Mouse (Mus musculus) hematopoietic stem cell, adult 5-6 weeks (primary cell): ENCODE measurements around the gene Dnah14. TPM values are rescaled to one million over a fixed set of nuclear protein-coding genes. Genes with fewer than 3 reads are reported as not detected.
A peak's percentile ranks its signal among the peaks of the same experiment; 100 is the strongest.

Experiments
- ATAC-seq, 2 experiments: fragments of 125-278 bp in 1 of 2; replicated peaks in 1 of 2; 2 replicates each; pipeline ENCODE4 v1.8.0; 2016 to 2017; ENCODE audit warnings: inconsistent platforms in 2 of 2, mild to moderate bottlenecking in 2 of 2, moderate number of reproducible peaks in 2 of 2, low read depth in 1 of 2, moderate TSS enrichment in 1 of 2; ENCODE audit not compliant: low FRiP score in 2 of 2, poor library complexity in 2 of 2, severe bottlenecking in 2 of 2, insufficient read depth in 1 of 2, low TSS enrichment in 1 of 2
- total RNA-seq: library from RNA; stranded (forward); fragments of 172-1452, 232-1000 nt; gene quantifications from 2 replicates; pipeline ENCODE4 v1.2.3, GENCODE M21; 2017

Gene Dnah14
- 0.56 and 8.0 TPM in 2 replicates for total RNA-seq

DNA sequence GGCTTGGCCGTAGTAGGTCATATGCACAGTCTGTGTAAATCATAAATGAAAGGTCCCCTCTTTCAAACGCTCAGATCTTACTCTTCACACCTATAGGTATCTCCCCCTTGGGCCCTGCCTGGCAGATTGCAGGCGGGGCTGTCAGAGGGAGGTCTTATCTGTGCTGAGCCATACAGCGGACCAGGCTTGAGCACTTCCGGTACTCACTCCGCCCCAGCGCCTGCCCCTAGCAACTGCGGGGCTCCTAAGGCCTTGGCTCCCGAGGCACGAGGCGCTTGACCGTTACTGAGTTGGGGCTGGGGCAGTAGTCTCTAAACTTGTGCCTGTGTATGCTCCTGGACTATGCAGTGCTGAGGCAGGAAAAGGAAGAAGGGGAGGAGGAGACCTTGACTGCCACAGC lies at the start of gene Dnah14:
Gene Dnah14, plus strand, starts transcription at position 238 of the 400 bp plus-strand sequence.
- ATAC-seq, result no peak

DNA sequence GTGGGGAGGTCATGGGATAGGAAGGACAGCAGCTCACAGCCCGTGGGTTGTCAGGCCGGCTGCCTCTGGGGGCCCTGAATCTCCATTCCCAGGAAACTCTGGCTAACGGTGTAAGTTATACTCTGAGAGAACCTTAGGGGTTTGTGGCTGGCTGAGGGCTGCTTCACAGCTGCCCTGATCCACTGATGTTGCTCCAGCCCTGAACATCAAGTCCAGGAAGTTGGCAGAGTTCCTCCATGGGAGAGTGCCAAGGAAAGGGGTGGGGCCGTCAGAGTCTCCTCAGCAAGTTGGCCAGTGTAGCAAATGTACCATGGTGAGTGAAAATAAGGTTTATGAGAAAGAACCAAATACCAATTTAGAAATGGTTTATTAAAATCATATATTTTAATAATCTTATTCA lies 47.0 kb upstream of the Dnah14 start:
- ATAC-seq, result 0 out of 4 replicates have a peak, but pooled peaks of 1 of the 2 experiments have one; percentile 22

- ATAC-seq, result no peak
Observed at GRCm38 (mm10) chr1:181535165-181535873, 41.0 kb upstream of the Dnah14 start.

- no peak for ATAC-seq
Observed at GRCm38 (mm10) chr1:181537627-181538525, 38.5 kb upstream of the Dnah14 start.

DNA sequence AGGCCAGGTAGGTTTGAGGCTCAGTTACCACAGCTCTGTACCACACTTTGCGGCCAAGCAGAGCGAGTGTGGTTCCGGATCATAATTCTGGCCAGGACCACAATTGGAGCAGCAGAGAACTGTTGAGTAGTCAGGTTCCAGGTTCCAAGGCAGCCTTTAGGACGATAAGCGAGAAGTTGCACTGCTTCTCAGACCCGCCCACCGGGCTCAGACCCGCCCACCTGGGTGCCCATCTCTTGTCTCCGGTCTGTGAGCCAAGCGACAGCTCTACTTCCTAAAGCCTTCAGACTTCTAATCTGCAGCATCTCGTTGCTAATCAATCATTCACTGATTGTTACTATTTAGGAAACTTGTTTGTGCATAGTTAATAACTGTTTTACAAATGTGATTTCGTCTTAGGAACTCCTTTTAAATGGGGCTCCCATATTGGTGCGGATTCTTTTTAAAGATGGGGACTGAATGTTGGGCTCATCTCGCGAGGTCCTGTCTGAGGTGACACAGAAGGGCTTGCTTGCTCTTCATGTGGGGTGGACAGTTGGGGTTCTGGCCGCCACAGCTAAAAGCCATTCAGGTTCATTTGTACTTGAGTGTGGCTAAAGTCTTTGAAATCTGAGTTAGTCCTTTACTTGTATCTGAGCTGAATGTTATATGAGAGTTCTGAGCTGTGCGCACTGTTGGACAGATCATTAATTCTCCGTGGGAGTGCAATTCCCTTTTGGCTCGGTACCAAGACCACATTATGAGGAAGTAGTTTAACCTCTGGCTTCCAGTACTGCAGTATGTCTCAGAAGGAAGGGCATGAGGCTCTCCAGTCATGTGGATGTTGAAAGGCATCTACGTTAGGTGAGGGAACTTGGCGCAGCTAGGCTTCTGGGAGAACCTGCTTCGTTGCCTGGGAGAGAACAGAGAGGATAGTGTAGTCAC lies 36.3 kb upstream of the Dnah14 start:
- ATAC-seq, result peak; percentile 71 to 82

DNA sequence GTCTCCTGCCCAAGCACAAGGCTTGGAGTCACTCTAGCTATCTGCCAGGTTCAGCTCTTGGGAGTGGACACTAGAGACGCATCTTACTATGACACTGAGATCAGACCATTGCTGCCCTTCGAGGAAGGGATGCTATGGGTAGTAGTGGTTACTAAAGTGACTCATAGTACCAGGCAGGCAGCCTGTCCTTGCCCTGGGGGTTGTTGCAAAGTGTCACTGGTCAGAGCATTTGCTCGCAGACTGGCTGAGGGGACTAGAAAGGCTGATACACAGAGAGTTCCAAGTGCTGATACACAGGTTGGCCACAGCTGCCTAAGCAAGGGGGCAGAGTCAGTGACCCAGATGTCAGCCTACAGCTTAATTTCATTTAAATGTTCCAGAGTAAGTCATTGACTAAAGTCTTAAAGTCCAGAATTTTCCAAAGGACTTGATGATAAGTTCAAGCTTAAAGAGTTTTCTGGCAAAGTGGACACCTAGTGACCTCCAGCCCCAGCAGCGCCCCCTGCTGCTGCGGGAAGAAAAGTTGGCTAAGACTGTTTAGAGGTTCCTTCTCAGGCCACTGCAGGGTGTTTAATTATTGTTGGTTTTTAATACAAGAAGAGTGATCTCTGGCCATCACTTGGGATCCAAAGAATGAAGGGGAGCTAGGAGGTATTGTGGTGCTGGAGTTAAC lies 32.5 kb upstream of the Dnah14 start:
- ATAC-seq, result no peak

DNA sequence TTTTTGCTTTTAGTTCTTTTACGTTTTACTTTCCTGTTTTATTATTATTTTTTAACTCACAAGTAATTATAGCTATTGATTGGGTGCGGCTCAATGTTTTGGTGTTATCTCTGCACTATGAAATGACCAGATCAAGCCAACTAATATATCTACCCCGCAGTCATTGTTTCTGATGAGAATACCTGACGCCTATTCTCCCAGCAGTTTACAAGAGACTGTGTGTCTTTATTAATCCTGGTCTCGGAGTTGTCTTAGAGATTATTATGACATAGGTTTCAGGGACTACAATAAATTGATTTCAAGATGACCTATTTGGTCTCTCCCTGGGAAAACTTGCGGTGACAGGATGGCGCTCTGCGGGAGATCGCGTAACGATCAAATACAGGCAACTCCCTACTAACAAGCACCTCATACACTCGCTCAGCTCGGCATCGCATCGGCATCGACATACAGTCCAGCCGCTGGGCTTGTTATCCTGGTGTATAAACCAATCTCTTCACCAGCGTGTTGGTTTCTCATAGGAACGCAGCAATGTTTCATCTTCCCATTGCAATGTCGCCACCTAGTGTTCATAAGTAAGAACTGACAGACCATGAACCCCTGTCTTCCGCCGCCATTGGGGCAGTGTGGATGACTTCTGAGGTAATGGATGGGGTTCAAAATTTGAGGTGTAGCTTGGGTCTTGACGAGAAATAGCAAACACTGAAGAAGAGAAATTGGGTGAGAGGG lies 31.2 kb upstream of the Dnah14 start:
- ATAC-seq, result peak; percentile 74

DNA sequence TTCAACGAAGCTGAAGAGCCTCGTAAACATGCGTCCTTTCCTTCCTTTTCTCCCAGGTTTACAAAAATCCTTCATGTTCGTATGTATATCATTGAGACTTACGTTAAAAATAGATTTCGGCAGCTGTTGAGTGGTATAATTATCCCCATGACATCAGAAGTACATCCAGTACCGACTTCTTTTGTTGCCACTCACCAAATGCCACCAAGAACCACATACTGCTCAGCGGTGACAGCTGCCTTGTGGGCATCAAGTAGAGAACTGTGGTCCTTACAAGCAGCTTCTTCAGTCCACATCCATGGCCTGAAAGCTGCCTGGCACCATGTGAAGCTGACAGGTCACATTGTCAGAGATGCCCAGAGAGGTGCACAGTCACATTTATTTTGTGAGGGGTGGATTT lies 26.4 kb upstream of the Dnah14 start:
- ATAC-seq, result no peak

DNA sequence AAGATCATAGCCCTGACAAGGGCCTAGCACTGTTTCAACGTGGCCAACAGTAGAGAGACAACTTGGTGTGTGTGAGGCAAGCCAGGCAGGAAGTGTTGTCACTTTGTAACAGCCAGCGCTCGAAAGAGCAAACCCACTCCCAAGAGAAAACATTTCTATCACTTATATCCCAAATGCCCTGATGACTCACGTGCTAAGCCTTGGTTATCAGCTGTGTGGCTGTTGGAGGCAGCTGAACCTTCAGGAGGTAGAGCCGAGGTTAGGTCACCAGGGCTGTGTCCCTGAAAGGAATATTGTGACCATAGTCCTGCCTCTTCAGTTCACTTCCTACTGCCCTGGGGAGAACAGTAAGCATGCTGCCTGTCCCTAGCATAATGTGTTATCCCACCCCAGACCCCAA lies 25.5 kb upstream of the Dnah14 start:
- ATAC-seq, result no peak

DNA sequence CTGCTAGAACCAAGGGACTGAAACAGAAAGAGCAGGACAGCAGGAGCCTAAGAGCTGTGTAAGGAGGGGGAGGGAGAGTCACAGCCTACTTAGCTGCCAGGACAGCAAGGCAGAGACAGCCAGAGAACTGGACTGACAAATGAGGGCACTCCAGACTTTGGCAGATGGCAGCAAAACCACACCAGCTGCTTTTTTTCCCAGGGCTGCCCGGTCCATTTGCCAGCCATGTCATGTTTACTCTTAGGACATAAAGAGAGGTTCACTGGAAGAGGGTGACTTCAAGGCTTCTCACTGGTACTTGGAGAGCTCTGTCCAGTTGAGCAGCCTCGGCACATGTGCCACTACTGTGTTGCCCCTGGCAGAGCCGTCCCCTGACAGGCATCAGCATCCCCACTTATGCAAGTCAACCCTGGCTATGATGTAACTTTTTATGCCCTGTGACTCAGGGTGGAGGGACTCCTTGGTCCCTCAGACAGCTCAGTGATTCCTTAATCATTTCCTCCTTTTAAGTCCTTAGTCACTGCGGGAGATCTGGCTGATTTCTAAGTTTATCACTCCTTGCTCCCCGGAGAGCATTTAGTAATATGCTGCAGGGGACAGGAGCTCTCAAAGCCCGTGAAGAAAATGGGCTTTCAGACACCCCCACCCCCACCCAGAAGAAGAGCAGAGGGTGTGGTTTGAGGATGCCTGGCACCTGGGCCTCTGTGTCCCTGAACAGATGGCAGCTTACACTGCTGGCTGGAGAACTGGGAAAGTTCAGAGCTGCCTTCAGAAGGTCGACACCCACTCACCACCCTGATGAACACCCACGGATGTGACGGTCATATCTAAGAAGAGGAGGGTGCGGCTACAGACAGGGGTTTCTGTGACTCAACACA lies 23.6 kb upstream of the Dnah14 start:
- peak; percentile 62 to 81 for ATAC-seq

- ATAC-seq, result peak; percentile 49 to 57; a peak in 2 of 4 replicates
Observed at GRCm38 (mm10) chr1:181555475-181555874, 20.9 kb upstream of the Dnah14 start.

DNA sequence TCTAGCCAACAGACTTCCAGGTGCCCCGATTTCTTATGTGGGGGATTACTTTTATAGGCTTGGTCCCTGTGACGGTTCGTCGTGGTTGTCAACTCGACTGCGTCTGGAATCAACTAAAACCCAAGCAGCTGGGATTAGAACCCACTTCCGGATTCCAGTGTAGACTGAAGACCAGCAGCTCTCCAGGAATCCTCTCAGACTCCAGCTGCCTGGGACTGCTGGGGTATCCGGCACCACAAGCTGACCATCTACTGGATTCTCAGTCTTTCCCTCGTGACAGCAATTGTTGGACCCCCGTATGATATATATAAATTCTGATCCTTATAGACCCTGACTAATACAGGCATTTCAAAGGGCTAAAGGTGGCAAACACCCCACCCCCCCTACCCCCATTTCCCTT lies 16.7 kb upstream of the Dnah14 start:
- ATAC-seq, result no peak

- no peak for ATAC-seq
Observed at GRCm38 (mm10) chr1:181560325-181560724, 16.0 kb upstream of the Dnah14 start.

DNA sequence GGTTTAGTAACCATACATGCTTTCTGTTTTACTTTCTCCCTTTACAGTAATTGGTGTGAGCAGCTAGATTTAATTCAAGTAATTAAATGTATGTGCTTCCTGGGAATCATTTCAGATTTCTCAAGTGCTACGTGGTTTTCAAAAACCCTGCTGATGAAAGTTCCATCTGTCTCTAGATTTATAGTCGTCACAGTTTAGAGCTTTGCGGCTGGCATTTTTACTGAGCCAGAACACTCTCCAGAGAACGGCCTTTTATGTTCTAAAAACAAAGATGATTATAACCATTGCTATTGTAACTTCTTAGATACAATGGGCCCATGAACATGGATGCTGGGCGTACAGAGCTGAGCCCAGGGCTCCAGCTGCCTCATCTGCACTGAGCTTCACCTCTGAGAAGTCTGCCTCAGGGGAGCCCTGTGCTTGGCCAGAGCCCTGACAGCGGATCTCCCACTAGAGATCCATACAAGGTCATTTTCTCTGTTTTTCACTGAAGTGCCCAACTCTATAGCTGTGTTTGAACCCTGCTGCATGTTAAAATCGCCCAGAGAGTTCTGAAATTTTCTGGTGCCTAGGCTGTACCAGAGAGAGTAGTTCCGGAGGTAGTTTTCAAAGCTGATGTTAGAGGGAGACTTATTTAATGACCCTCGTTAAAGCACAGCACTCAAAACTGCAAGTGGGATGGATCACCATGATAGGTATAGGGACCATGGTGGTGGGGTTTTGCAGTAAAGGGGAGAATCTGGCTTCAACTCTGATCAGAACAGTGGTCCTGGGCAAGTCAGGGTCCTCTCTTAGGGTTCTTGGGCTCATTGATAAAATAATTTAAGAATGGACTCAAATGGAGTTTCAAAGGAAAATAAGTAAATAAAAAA lies 15.2 kb upstream of the Dnah14 start:
- ATAC-seq, result no peak
